7 mouse cellular contexts compared by ENCODE assay signal in the genomic region with DNA sequence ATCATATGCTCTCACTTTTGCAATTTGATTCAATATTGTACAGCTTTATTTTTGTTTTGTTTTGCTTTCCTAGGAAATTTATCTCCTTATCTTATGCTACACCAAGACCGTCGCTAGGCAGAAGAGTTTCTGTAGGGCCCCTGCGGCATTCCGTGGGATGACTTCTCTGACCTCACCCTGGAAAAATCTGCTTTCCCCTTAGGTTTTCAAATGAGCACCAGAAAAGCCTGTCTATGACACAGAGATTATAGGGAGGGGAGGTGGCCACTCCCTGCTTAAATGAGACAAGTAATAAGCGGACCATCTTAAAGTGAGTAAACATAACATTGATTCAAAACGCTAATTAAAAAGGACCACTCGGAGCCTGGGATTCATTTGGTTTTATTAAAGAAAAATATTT. TPM values are rescaled to one million over a fixed set of nuclear protein-coding genes. Genes with fewer than 3 reads are reported as not detected.
DNase-seq lines count a peak whose midpoint lies in the region; ATAC-seq and TF ChIP-seq lines count a peak whose summit lies in the region.

No protein-coding gene starts in this region.

- H3K27ac ChIP-seq in limb, embryonic 13.5 days, result peak overlapping the region; percentile 67
- no peak overlapping the region for H3K27ac ChIP-seq in limb, embryonic 10.5 days
- H3K27ac ChIP-seq in bone marrow, adult 2 months (ENCODE audit: control insufficient read depth, insufficient read depth, low read depth, low read length, poor library complexity), result peak overlapping the region; percentile 57
- H3K27ac ChIP-seq in intestine, embryonic 16.5 days (ENCODE audit: low read length), result peak overlapping the region; percentile 53
- H3K27ac ChIP-seq in stomach, embryonic 14.5 days (ENCODE audit: low read length), result no peak overlapping the region

- 69% methylated on average over 7 of the region's 7 CpGs for WGBS in limb, embryonic 13.5 days
- WGBS in limb, embryonic 10.5 days, result 85% methylated on average over 7 of the region's 7 CpGs
- 14% methylated on average over 7 of the region's 7 CpGs for WGBS in bone marrow, adult 2 months
- 39% methylated on average over 7 of the region's 7 CpGs for WGBS in intestine, embryonic 16.5 days
- 53% methylated on average over 7 of the region's 7 CpGs for WGBS in stomach, embryonic 14.5 days

- no peak for TF ChIP-seq CTCF in bone marrow, adult 2 months (IDR thresholded peaks at IDR 0.05; ENCODE audit: control insufficient read depth, insufficient read depth, low read length)

- H3K4me3 ChIP-seq in limb, embryonic 13.5 days, result peak overlapping the region; percentile 19
- no peak overlapping the region for H3K4me3 ChIP-seq in limb, embryonic 10.5 days
- H3K4me3 ChIP-seq in bone marrow, adult 2 months (replicated peaks; ENCODE audit: control insufficient read depth, low read depth, low read length), result peak overlapping the region; percentile 63
- H3K4me3 ChIP-seq in intestine, embryonic 16.5 days (ENCODE audit: low read length), result peak overlapping the region; percentile 32
- H3K4me3 ChIP-seq in stomach, embryonic 14.5 days (ENCODE audit: low read depth, low read length), result peak overlapping the region; percentile 25

- peaks cover 6% of the 10 kb centered on the region; the same call in 1 of the 2 replicates for H3K4me1 ChIP-seq in limb, embryonic 13.5 days
- no peaks in the 10 kb centered on the region for H3K4me1 ChIP-seq in limb, embryonic 10.5 days
- H3K4me1 ChIP-seq in bone marrow, adult 2 months (ENCODE audit: control insufficient read depth, insufficient read depth, low read length), result no peaks in the 10 kb centered on the region
- 0 out of 2 replicates have a peak, but pooled peaks cover 2% of the 10 kb centered on the region for H3K4me1 ChIP-seq in intestine, embryonic 16.5 days (ENCODE audit: control insufficient read depth, insufficient read depth, low read length)
- no peaks in the 10 kb centered on the region; the same call in 1 of the 2 replicates for H3K4me1 ChIP-seq in stomach, embryonic 14.5 days (ENCODE audit: control insufficient read depth, insufficient read depth, low read length)

- TF ChIP-seq POLR2A in bone marrow, adult 2 months (IDR thresholded peaks at IDR 0.05; ENCODE audit: borderline replicate concordance, control insufficient read depth, low read depth, low read length), result no peak

- no peaks in the 10 kb centered on the region for H3K36me3 ChIP-seq in limb, embryonic 13.5 days
- H3K36me3 ChIP-seq in limb, embryonic 10.5 days, result no peaks in the 10 kb centered on the region
- no peaks in the 10 kb centered on the region for H3K36me3 ChIP-seq in intestine, embryonic 16.5 days (ENCODE audit: control insufficient read depth, insufficient read depth, low read length)
- no peaks in the 10 kb centered on the region for H3K36me3 ChIP-seq in stomach, embryonic 14.5 days (ENCODE audit: control insufficient read depth, insufficient read depth, low read length)

- no peaks in the 10 kb centered on the region for H3K9me3 ChIP-seq in limb, embryonic 13.5 days
- H3K9me3 ChIP-seq in limb, embryonic 10.5 days (replicated peaks), result no peaks in the 10 kb centered on the region
- H3K9me3 ChIP-seq in intestine, embryonic 16.5 days (ENCODE audit: control insufficient read depth, low read length), result no peaks in the 10 kb centered on the region
- no peaks in the 10 kb centered on the region for H3K9me3 ChIP-seq in stomach, embryonic 14.5 days (ENCODE audit: control insufficient read depth, low read depth, low read length)

- no peak for DNase-seq in limb, embryonic 10.5 days (ENCODE audit: low spot score)
- no peak for DNase-seq in thymus, postnatal 14 days
- no peak for DNase-seq in layer of hippocampus, adult 18-20 months (ENCODE audit: low spot score in 2 of 2)

- no peaks in the 10 kb centered on the region for H3K27me3 ChIP-seq in limb, embryonic 13.5 days
- no peaks in the 10 kb centered on the region for H3K27me3 ChIP-seq in limb, embryonic 10.5 days (ENCODE audit: low read depth, poor library complexity, severe bottlenecking)
- H3K27me3 ChIP-seq in intestine, embryonic 16.5 days (replicated peaks; ENCODE audit: control insufficient read depth, insufficient read depth, low read length), result no peaks in the 10 kb centered on the region
- no peaks in the 10 kb centered on the region for H3K27me3 ChIP-seq in stomach, embryonic 14.5 days (ENCODE audit: control insufficient read depth, insufficient read depth, low read length)

- no peak overlapping the region for H3K9ac ChIP-seq in limb, embryonic 13.5 days
- H3K9ac ChIP-seq in intestine, embryonic 16.5 days (ENCODE audit: low read depth, low read length), result no peak overlapping the region
- H3K9ac ChIP-seq in stomach, embryonic 14.5 days (replicated peaks; ENCODE audit: low read depth, low read length), result no peak overlapping the region

- H3K4me2 ChIP-seq in limb, embryonic 13.5 days (replicated peaks), result peak overlapping the region; percentile 40
- peak overlapping the region; percentile 33 for H3K4me2 ChIP-seq in intestine, embryonic 16.5 days (ENCODE audit: low read depth, low read length)
- H3K4me2 ChIP-seq in stomach, embryonic 14.5 days (replicated peaks; ENCODE audit: low read depth, low read length), result peak overlapping the region; percentile 19; the same call in 1 of the 2 replicates

- ATAC-seq in limb, embryonic 13.5 days (ENCODE audit: low FRiP score, low read depth), result no peak; the same call in 1 of the 2 replicates
- ATAC-seq in intestine, embryonic 16.5 days, result peak; percentile 38; the same call in 1 of the 2 replicates
- ATAC-seq in stomach, embryonic 14.5 days (ENCODE audit: insufficient number of reproducible peaks, insufficient read depth, low FRiP score, low read depth), result no peak

RNA-seq across cellular contexts. Expression of gene Anxa1, which starts 1.0 kb away (rescaled TPM):
- polyA plus RNA-seq in limb, embryonic 13.5 days (2015; fragmentation: Nextera tagmentation; extraction: Ambion mirVana), result 67.4 and 72.3 TPM in 2 replicates
- polyA plus RNA-seq in limb, embryonic 10.5 days (2016; fragmentation: Nextera tagmentation; extraction: Ambion mirVana), result 1.4 and 2.9 TPM in 2 replicates
- 120 and 331 TPM in 2 replicates for polyA plus RNA-seq in bone marrow, adult 2 months (2011; ENCODE audit: insufficient read depth, insufficient read length, low replicate concordance, missing spikeins)
- 52.2 and 59.5 TPM in 2 replicates for polyA plus RNA-seq in intestine, embryonic 16.5 days (2015; fragmentation: Nextera tagmentation; extraction: Ambion mirVana)
- polyA plus RNA-seq in stomach, embryonic 14.5 days (2014; fragmentation: Nextera tagmentation; extraction: Ambion mirVana), result 417 and 455 TPM in 2 replicates
- total RNA-seq in layer of hippocampus, adult 18-20 months (2021), result 1 to 10 TPM; 1.4 to 2.5 TPM

Comparison
In these comparisons a context has a peak if more than half of its experiments do, and no peak if none do; other contexts are left out.
1. H3K27ac ChIP-seq: peak in limb, embryonic 13.5 days (single experiment), bone marrow, adult 2 months (single experiment) and intestine, embryonic 16.5 days (single experiment); none in limb, embryonic 10.5 days (single experiment) and stomach, embryonic 14.5 days (single experiment).
2. RNA of gene Anxa1, which starts 1.0 kb away (polyA plus RNA-seq): 417 to 455 TPM in stomach, embryonic 14.5 days, 120 to 331 TPM in bone marrow, adult 2 months, 67.4 to 72.3 TPM in limb, embryonic 13.5 days and 52.2 to 59.5 TPM in intestine, embryonic 16.5 days; 1.4 to 2.9 TPM in limb, embryonic 10.5 days; every median in the first group is over 10 times any median in the second.
3. Peak in every context shown above with its lines, with median percentiles within 50 percentile points of each other: H3K4me2 ChIP-seq.